Mouse (Mus musculus): ENCODE results near the gene Jmjd7. TPM values are rescaled to one million over a fixed set of nuclear protein-coding genes. Genes with fewer than 3 reads are reported as not detected.

Jmjd7 gene
- 12.0 and 12.1 TPM in 2 replicates for polyA plus RNA-seq (2015; fragmentation: Nextera tagmentation; extraction: Ambion mirVana)

DNA sequence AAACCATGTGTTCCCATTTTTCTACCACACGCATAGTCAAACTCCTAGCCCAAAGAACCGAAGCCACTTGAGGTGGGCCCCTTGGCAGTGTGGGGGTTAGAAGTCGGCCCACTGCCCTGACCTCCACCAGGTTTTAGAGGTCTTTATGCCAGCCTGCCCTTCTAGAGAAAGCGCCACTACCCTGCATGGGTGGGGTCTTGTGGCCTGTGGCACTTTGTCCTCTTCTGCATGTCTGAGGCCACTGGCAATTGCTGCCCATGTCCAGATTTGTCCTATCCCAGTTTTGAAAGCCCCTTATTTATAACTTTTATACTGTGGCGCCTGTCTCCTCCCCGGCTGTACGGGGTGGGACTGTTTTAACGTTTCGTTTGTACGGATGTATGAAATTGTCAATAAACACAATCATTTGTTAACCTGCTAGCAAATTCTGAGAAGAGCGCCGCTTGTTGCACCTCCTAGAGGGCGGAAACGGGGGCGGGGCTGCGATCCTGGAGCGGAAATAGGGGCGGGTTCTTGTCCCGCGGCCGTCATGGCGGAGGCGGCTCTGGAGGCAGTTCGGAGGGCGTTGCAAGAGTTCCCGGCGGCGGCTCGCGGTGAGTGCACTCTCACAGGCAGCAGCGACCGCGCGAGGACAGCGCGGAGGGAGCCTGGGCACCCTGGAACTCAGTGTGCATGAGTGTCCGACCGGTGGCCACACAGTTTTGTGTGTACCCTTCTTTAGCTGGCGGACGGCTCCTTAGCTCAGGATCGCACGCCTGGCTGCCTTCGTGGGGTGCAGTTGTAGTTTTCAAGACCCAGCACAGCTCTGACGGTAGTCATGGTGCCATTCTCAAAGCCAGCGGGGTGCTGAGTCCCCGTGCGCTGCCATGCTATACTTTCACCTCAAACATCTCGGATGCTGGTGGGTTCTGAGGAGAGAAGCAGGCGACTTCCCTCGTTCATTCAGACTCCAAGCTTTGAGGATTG, at the start of gene Jmjd7, which contains the start of gene Gm28042:
TSS of gene Jmjd7 (plus strand) at position 500 of the 966 bp plus-strand sequence.
TSS of gene Gm28042 (plus strand) at position 510 of the 966 bp plus-strand sequence.

GRCm38 (mm10) chr2:120032726-120033467, 5.6 kb downstream of the Jmjd7 start, which contains the start of gene Pla2g4b:
Gene Pla2g4b (plus strand): TSS chr2:120033417.

Small RNA genes within 50 kb of the gene (microRNA-seq; reads per million reads assigned to microRNA genes)
- gene Mir7665, result 0 reads per million in 2 experiments

Other genes starting within 250 kb of the Jmjd7 start
- 9.7 and 9.9 TPM in 2 replicates for gene Rpap1, start 239.9 kb upstream of the Jmjd7 start, polyA plus RNA-seq (2015; fragmentation: Nextera tagmentation; extraction: Ambion mirVana)
- 2.9 and 3.2 TPM in 2 replicates for gene Tyro3, start 229.8 kb upstream of the Jmjd7 start, polyA plus RNA-seq (2015; fragmentation: Nextera tagmentation; extraction: Ambion mirVana)
- 13.0 and 13.9 TPM in 2 replicates for gene Mga, start 130.3 kb upstream of the Jmjd7 start, polyA plus RNA-seq (2015; fragmentation: Nextera tagmentation; extraction: Ambion mirVana)
- 1.2 and 1.5 TPM in 2 replicates for gene Mapkbp1, start 54.8 kb upstream of the Jmjd7 start, polyA plus RNA-seq (2015; fragmentation: Nextera tagmentation; extraction: Ambion mirVana)
- gene Gm28042, start within 50 bp of the Jmjd7 start, polyA plus RNA-seq (2015; fragmentation: Nextera tagmentation; extraction: Ambion mirVana), result 1.8 and 2.8 TPM in 2 replicates
- gene Pla2g4b, start 5.9 kb downstream of the Jmjd7 start, polyA plus RNA-seq (2015; fragmentation: Nextera tagmentation; extraction: Ambion mirVana), result 0.19 and 0.38 TPM in 2 replicates
- gene Ehd4, start 127.1 kb downstream of the Jmjd7 start, polyA plus RNA-seq (2015; fragmentation: Nextera tagmentation; extraction: Ambion mirVana), result 232 and 273 TPM in 2 replicates
- gene Pla2g4e, start 217.9 kb downstream of the Jmjd7 start, polyA plus RNA-seq (2015; fragmentation: Nextera tagmentation; extraction: Ambion mirVana), result 3.8 and 4.6 TPM in 2 replicates